Mouse (Mus musculus) MEL (cell line): ENCODE measurements around the gene Pik3r1. TPM values are rescaled to one million over a fixed set of nuclear protein-coding genes. Genes with fewer than 3 reads are reported as not detected.

Experiments used
- DNase-seq: peaks from one replicate; pipeline ENCODE4 v3.0.0; 2011; ENCODE audit warnings: low read depth, low spot score
- H3K27ac ChIP-seq: 2 replicates; pipeline ENCODE4 v1.5.1; 2012; ENCODE audit warnings: low read depth, mild to moderate bottlenecking, control low read depth, low read length, moderate library complexity; ENCODE audit not compliant: control insufficient read depth
- H3K27me3 ChIP-seq, 2 experiments: fragments of 150-350 bp in 1 of 2; sonication (generic) in 1 of 2; 2 replicates each; pipeline ENCODE4 v1.6.1; 2012; ENCODE audit warnings: low read length in 2 of 2, mild to moderate bottlenecking in 2 of 2, improper control_type of control experiment in 1 of 2, moderate library complexity in 1 of 2; ENCODE audit not compliant: insufficient read depth in 2 of 2, control insufficient read depth in 1 of 2
- H3K36me3 ChIP-seq, 2 experiments: 2 replicates each; pipeline ENCODE4 v1.6.1; 2012 to 2014; ENCODE audit warnings: low read length in 2 of 2, improper control_type of control experiment in 1 of 2, inconsistent platforms in 1 of 2, mild to moderate bottlenecking in 1 of 2; ENCODE audit not compliant: insufficient read depth in 2 of 2, control insufficient read depth in 1 of 2
- H3K4me1 ChIP-seq, 2 experiments: fragments of 150-350 bp in 1 of 2; sonication (generic) in 1 of 2; 2 replicates each; pipeline ENCODE4 v1.6.1; 2012; ENCODE audit warnings: low read length in 2 of 2, improper control_type of control experiment in 1 of 2, mild to moderate bottlenecking in 1 of 2; ENCODE audit not compliant: insufficient read depth in 2 of 2, control insufficient read depth in 1 of 2
- H3K4me3 ChIP-seq, 2 experiments: fragments of 150-350 bp in 1 of 2; sonication (generic) in 1 of 2; 2 replicates each; pipeline ENCODE4 v1.5.1; 2012; ENCODE audit warnings: low read depth in 2 of 2, low read length in 2 of 2, mild to moderate bottlenecking in 2 of 2, moderate library complexity in 2 of 2, control low read depth in 1 of 2, improper control_type of control experiment in 1 of 2; ENCODE audit not compliant: control insufficient read depth in 1 of 2, insufficient read depth in 1 of 2
- H3K79me2 ChIP-seq: 2 replicates; pipeline ENCODE4 v1.6.1; 2012; ENCODE audit warnings: mild to moderate bottlenecking, low read length, moderate library complexity; ENCODE audit not compliant: control insufficient read depth, poor library complexity, insufficient read depth
- H3K9ac ChIP-seq: 2 replicates; pipeline ENCODE4 v1.6.1; 2012; ENCODE audit warnings: low read depth, mild to moderate bottlenecking, control low read depth, low read length, moderate library complexity; ENCODE audit not compliant: control insufficient read depth, poor library complexity, severe bottlenecking
- H3K9me3 ChIP-seq: fragments of 150-350 bp; sonication (generic); replicated peaks from 2 replicates; pipeline ENCODE4 v1.6.1; 2012; ENCODE audit warnings: mild to moderate bottlenecking, low read length, improper control_type of control experiment, moderate library complexity; ENCODE audit not compliant: insufficient read depth
- BHLHE40 ChIP-seq: IDR thresholded peaks from 2 replicates; pipeline ENCODE4 v1.6.1; 2012; ENCODE audit warnings: low read depth, mild to moderate bottlenecking, inconsistent platforms, low read length, improper control_type of control experiment, borderline replicate concordance
- CHD1 ChIP-seq: IDR thresholded peaks from 2 replicates; pipeline ENCODE4 v1.6.1; 2012; ENCODE audit warnings: low read depth, mild to moderate bottlenecking, inconsistent platforms, low read length, improper control_type of control experiment
- E2F4 ChIP-seq: IDR thresholded peaks from 2 replicates; pipeline ENCODE4 v1.6.1; 2011; ENCODE audit warnings: low read depth, low read length, improper control_type of control experiment, borderline replicate concordance
- EP300 ChIP-seq, 2 experiments: IDR thresholded peaks; 2 replicates each; pipeline ENCODE4 v1.6.1; 2011; ENCODE audit warnings: improper control_type of control experiment in 2 of 2, low read length in 2 of 2, low read depth in 1 of 2, mild to moderate bottlenecking in 1 of 2
- ETS1 ChIP-seq: IDR thresholded peaks from 2 replicates; pipeline ENCODE4 v1.6.1; 2012; ENCODE audit warnings: low read depth, mild to moderate bottlenecking, inconsistent platforms, low read length, improper control_type of control experiment, moderate library complexity
- GABPA ChIP-seq: IDR thresholded peaks from 2 replicates; pipeline ENCODE4 v1.6.1; 2012; ENCODE audit warnings: low read depth, mild to moderate bottlenecking, inconsistent platforms, low read length, improper control_type of control experiment, moderate library complexity
- HCFC1 ChIP-seq: IDR thresholded peaks from 2 replicates; pipeline ENCODE4 v1.6.1; 2012; ENCODE audit warnings: low read depth, mild to moderate bottlenecking, inconsistent platforms, low read length, improper control_type of control experiment, moderate library complexity
- JUND ChIP-seq: IDR thresholded peaks from 2 replicates; pipeline ENCODE4 v1.6.1; 2011; ENCODE audit warnings: low read depth, mild to moderate bottlenecking, improper control_type of control experiment, low read length
- MAX ChIP-seq: IDR thresholded peaks from 2 replicates; pipeline ENCODE4 v1.6.1; 2011; ENCODE audit warnings: low read length, improper control_type of control experiment
- MAZ ChIP-seq: IDR thresholded peaks from 2 replicates; pipeline ENCODE4 v1.6.1; 2012; ENCODE audit warnings: low read depth, mild to moderate bottlenecking, inconsistent platforms, low read length, improper control_type of control experiment
- POLR2AphosphoS2 ChIP-seq: IDR thresholded peaks from 2 replicates; pipeline ENCODE4 v1.6.1; 2011; ENCODE audit warnings: low read length, improper control_type of control experiment
- RCOR1 ChIP-seq: IDR thresholded peaks from 2 replicates; pipeline ENCODE4 v1.6.1; 2012; ENCODE audit warnings: low read depth, mild to moderate bottlenecking, inconsistent platforms, low read length, improper control_type of control experiment
- SMC3 ChIP-seq: IDR thresholded peaks from 2 replicates; pipeline ENCODE4 v1.6.1; 2011; ENCODE audit warnings: low read depth, low read length, improper control_type of control experiment
- TAL1 ChIP-seq: IDR thresholded peaks from 2 replicates; pipeline ENCODE4 v1.6.1; 2012; ENCODE audit warnings: mild to moderate bottlenecking, inconsistent platforms, low read length, moderate library complexity, mixed read lengths
- TBP ChIP-seq: IDR thresholded peaks from 2 replicates; pipeline ENCODE4 v1.8.0; 2011; ENCODE audit warnings: low read depth, low read length, improper control_type of control experiment
- TCF12 ChIP-seq: IDR thresholded peaks from 2 replicates; pipeline ENCODE4 v1.6.1; 2014; ENCODE audit warnings: low read depth, mild to moderate bottlenecking, inconsistent platforms, low read length, improper control_type of control experiment, moderate library complexity
- UBTF ChIP-seq: IDR thresholded peaks from 2 replicates; pipeline ENCODE4 v1.6.1; 2012; ENCODE audit warnings: low read depth, mild to moderate bottlenecking, inconsistent platforms, low read length, improper control_type of control experiment, moderate library complexity, borderline replicate concordance; ENCODE audit not compliant: insufficient read depth
- USF1 ChIP-seq: IDR thresholded peaks from 2 replicates; pipeline ENCODE4 v1.6.1; 2014; ENCODE audit warnings: low read depth, mild to moderate bottlenecking, inconsistent platforms, low read length, improper control_type of control experiment, moderate library complexity
- ZKSCAN1 ChIP-seq: IDR thresholded peaks from 2 replicates; pipeline ENCODE4 v1.6.1; 2012; ENCODE audit warnings: low read depth, mild to moderate bottlenecking, inconsistent platforms, low read length, improper control_type of control experiment, moderate library complexity
- ZNF384 ChIP-seq: IDR thresholded peaks from 2 replicates; pipeline ENCODE4 v1.6.1; 2012; ENCODE audit warnings: low read depth, mild to moderate bottlenecking, inconsistent platforms, low read length, improper control_type of control experiment
- polyA plus RNA-seq, 2 experiments: library from polyadenylated mRNA; stranded (reverse) in 1 of 2; unstranded in 1 of 2; fragments of >175 nt in 1 of 2; fragments of >200 nt in 1 of 2; gene quantifications; 2 replicates each; pipeline versions ENCODE4 v1.2.1 to v1.2.4; 2012; ENCODE audit warnings: low replicate concordance in 2 of 2, low read depth in 1 of 2; ENCODE audit not compliant: insufficient read length in 2 of 2, insufficient read depth in 1 of 2, missing spikeins in 1 of 2
- total RNA-seq: library from RNA; depleted of rRNA; stranded (reverse); fragments of 300-350 nt; gene quantifications from 2 replicates; pipeline ENCODE4 v1.2.3, GENCODE M21; 2012

Gene Pik3r1
- total and polyA plus RNA-seq, 3 experiments, result 23.8 to 116 (median 41.4) TPM

DNA sequence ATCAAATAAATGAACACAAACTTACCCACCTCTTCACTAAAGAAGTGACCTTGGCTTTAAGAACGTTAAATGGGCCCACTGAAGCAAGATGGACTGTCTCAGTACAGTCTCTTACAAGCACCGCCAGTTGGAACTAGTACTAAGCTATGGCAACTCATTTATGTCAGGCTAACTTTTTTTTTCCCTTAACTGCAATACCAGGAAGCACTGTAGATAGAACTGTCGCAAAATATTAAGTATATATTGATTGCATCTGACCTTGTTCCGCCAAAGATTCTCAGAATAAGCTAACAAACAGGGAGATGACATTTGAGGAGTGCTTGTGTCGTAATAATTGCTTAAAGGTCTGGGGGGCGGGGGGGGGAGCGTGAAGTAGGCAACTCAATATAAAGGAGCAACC is 49.3 kb downstream of the Pik3r1 start:
- no peak for DNase-seq
- TF ChIP-seq E2F4 (no peak), ETS1 (no peak), JUND (no peak), POLR2AphosphoS2 (no peak), MAZ (no peak), EP300 (IDR thresholded peaks at IDR 0.05; ENCODE audit: low read depth in 1 of 2, low read length in 2 of 2) (no peak), TBP (no peak), TAL1 (no peak), USF1 (no peak), MAX (no peak), SMC3 (no peak), TCF12 (no peak)
- peaks cover 26% of the 10 kb centered on the region for H3K79me2 ChIP-seq
- H3K9me3 ChIP-seq, result no peaks in the 10 kb centered on the region
- H3K4me1 ChIP-seq, result peaks cover 7 to 12% of the 10 kb centered on the region in 2 experiments
- H3K9ac ChIP-seq, result peak overlapping the region; percentile 38
- H3K27ac ChIP-seq, result peak overlapping the region; percentile 82; the same call in 1 of the 2 replicates
- H3K36me3 ChIP-seq, result peaks cover 9 to 15% of the 10 kb centered on the region in 2 experiments; a peak in 3 of 4 replicates
- no peak overlapping the region for H3K4me3 ChIP-seq
- H3K27me3 ChIP-seq, result no peaks in the 10 kb centered on the region

GRCm38 (mm10) chr13:101717836-101718235 is 50.2 kb downstream of the Pik3r1 start:
- no peak overlapping the region for H3K9ac ChIP-seq
- peaks cover 7 to 12% of the 10 kb centered on the region in 2 experiments for H3K4me1 ChIP-seq
- H3K79me2 ChIP-seq, result peaks cover 24% of the 10 kb centered on the region
- DNase-seq, result no peak
- H3K9me3 ChIP-seq, result no peaks in the 10 kb centered on the region
- no peak overlapping the region for H3K27ac ChIP-seq
- no peak overlapping the region for H3K4me3 ChIP-seq
- peaks cover 7 to 16% of the 10 kb centered on the region in 2 experiments; a peak in 3 of 4 replicates for H3K36me3 ChIP-seq
- TF ChIP-seq ZNF384 (no peak), ZKSCAN1 (no peak), TBP (no peak), UBTF (no peak)
- no peaks in the 10 kb centered on the region for H3K27me3 ChIP-seq

DNA sequence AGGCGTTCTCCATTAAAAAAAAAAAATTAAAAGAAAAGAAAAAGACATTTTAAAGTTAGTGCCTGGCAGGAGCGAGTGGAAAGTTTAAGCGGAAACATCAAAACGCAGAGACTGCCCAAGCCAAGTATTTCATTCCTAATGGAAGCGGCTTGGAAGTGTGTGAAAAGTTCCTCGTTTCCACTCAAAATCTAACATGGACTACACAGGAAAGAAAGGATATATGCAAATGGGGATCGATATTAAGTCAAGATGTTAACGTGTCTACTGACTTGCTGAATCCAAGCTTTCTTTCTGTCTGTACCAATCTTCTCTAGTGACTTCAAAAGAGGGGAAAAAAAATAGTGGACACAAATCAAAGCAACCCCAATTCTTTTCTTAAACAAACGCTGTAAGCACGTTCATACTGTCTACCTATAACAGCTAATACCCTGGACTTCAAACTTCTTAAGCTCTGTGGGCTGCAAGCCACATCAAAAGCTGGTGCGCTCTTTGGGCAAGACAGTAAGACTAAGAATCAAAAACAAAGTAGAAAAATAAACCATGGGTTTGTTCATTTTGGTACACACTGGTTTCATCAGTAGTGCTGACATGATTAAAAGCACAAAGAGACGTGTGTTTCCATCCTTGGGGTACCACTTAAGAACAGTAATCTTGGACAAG is 54.5 kb downstream of the Pik3r1 start:
- H3K4me1 ChIP-seq, result peaks cover 1 to 10% of the 10 kb centered on the region in 2 experiments; a peak in 3 of 4 replicates
- H3K36me3 ChIP-seq, result peaks cover 12 to 19% of the 10 kb centered on the region in 2 experiments
- DNase-seq, result no peak

More for the DNA sequence above, 54.5 kb downstream of the Pik3r1 start:
- H3K9me3 ChIP-seq, result no peaks in the 10 kb centered on the region
- H3K4me3 ChIP-seq, result no peak overlapping the region
- H3K27me3 ChIP-seq, result no peaks in the 10 kb centered on the region
- H3K9ac ChIP-seq, result no peak overlapping the region
- TF ChIP-seq JUND (no peak), E2F4 (no peak), GABPA (no peak), SMC3 (no peak), BHLHE40 (no peak), MAZ (no peak), RCOR1 (no peak), TBP (no peak), CHD1 (no peak), UBTF (no peak), HCFC1 (no peak)
- TF ChIP-seq, all 39 proteins: peak for 0
- Histone ChIP-seq H3K79me2 (peaks cover 10% of the 10 kb centered on the region), H3K27ac (no peak overlapping the region)
